ENCODE assay signal across 1 mouse cellular context in genomic region chr11:69662213-69662966, GRCm38 (mm10).
A peak's percentile ranks its signal among the peaks of the same experiment; 100 is the strongest.
TF ChIP-seq lines count a peak whose summit lies in the region.

TSS of gene Mpdu1 (minus strand) at chr11:69662642.

TF ChIP-seq in CH12.LX, 34 proteins besides CTCF, POLR2A, EP300 and RAD21 (continued from another document):
- TF ChIP-seq KAT2A (IDR thresholded peaks at IDR 0.05; ENCODE audit: insufficient replicate concordance, low read length): peak; percentile 91
- TF ChIP-seq ZC3H11A (IDR thresholded peaks at IDR 0.05; ENCODE audit: low read depth, low read length): no peak
- 0 out of 2 replicates have a peak, but pooled peaks have one; percentile 42 for TF ChIP-seq UBTF (IDR thresholded peaks at IDR 0.05; ENCODE audit: low read depth, low read length)
- peak; percentile 98 for TF ChIP-seq NELFE (IDR thresholded peaks at IDR 0.05; ENCODE audit: low read depth, low read length)
- TF ChIP-seq NRF1 (IDR thresholded peaks at IDR 0.05; ENCODE audit: low read depth, low read length): peak; percentile 94
- peak; percentile 97 for TF ChIP-seq MAZ (IDR thresholded peaks at IDR 0.05; ENCODE audit: low read depth, low read length)
- no peak for TF ChIP-seq USF1 (IDR thresholded peaks at IDR 0.05; ENCODE audit: low read depth, low read length)
- TF ChIP-seq TCF12 (IDR thresholded peaks at IDR 0.05; ENCODE audit: low read depth, low read length): peak; percentile 99
- TF ChIP-seq CHD2 (IDR thresholded peaks at IDR 0.05; ENCODE audit: low read length): peak; percentile 37; the same call in 1 of the 2 replicates
- peak; percentile 96 for TF ChIP-seq TBP (conservative IDR thresholded peaks at IDR 0.05; ENCODE audit: low read depth, low read length)
- TF ChIP-seq MAX (IDR thresholded peaks at IDR 0.05; ENCODE audit: low read length): peak; percentile 94
- no peak for TF ChIP-seq PAX5 (IDR thresholded peaks at IDR 0.05; ENCODE audit: low read length)
- peak; percentile 67 for TF ChIP-seq IRF4 (IDR thresholded peaks at IDR 0.05; ENCODE audit: low read depth, low read length)
- TF ChIP-seq RCOR1 (conservative IDR thresholded peaks at IDR 0.05; ENCODE audit: low read depth, low read length): peak; percentile 63; the same call in 1 of the 2 replicates
- TF ChIP-seq USF2 (conservative IDR thresholded peaks at IDR 0.05; ENCODE audit: low read depth, low read length): no peak
- peak; percentile 89 for TF ChIP-seq MXI1 (IDR thresholded peaks at IDR 0.05; ENCODE audit: low read depth, low read length)
- TF ChIP-seq JUN (IDR thresholded peaks at IDR 0.05; ENCODE audit: insufficient read depth, low read depth, low read length): no peak
- peak; percentile 92 for TF ChIP-seq ELF1 (IDR thresholded peaks at IDR 0.05; ENCODE audit: low read depth, low read length)
- TF ChIP-seq SMC3 (IDR thresholded peaks at IDR 0.05; ENCODE audit: low read depth, low read length): no peak
- peak; percentile 88 for TF ChIP-seq SIN3A (IDR thresholded peaks at IDR 0.05; ENCODE audit: low read length)
- TF ChIP-seq ZMIZ1 (IDR thresholded peaks at IDR 0.05; ENCODE audit: low read depth, low read length): peak; percentile 97
- peak; percentile 91 for TF ChIP-seq POLR2AphosphoS2 (IDR thresholded peaks at IDR 0.05; ENCODE audit: low read depth, low read length)
